Mouse (Mus musculus): ENCODE data around the gene Hoxa3. TPM values are rescaled to one million over a fixed set of nuclear protein-coding genes. Genes with fewer than 3 reads are reported as not detected.

Hoxa3 gene
- polyA plus RNA-seq, 1 experiment from 2014 or later, result 21.1 TPM

DNA sequence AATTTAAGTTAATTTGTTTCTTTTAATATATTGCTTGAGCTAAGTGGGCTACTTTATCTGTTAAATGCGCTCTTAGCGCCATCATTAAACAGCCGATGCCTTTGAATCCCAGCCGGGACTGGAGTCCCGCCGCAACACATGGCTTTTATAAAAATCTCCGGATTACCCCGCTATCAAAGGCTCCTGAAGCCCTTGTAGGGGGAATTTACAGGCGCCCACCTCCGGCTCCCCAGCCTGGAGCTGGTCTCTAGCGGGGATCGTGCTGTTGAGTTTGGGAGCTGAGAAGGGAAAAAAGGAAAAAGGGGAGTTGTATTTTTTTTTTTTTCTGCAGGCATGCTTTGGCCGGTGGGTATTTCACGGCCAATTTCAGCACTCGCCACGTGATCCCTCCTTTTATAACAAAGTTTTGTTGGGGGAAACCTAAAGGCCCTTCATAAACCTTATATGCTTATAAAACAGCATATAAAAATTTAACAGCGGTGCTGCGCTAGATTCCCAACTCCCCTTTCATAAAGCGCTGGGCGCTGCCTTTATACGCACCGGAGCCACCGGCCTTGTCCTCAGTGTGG lies 31.4 kb upstream of the Hoxa3 start:
- Histone ChIP-seq H3K9me3 (no peaks in the 10 kb centered on the region), H3K27ac (0 out of 2 replicates have a peak overlapping the region, but pooled peaks have one; percentile 46), H3K9ac (peak overlapping the region; percentile 64), H3K27me3 (replicated peaks) (peaks cover 88% of the 10 kb centered on the region), H3K4me2 (replicated peaks) (peak overlapping the region; percentile 58), H3K4me1 (peaks cover 9% of the 10 kb centered on the region; the same call in 1 of the 2 replicates), H3K36me3 (no peaks in the 10 kb centered on the region), H3K4me3 (peak overlapping the region; percentile 39)
- ATAC-seq (ENCODE audit: low FRiP score, low read depth), result no peak
- WGBS, result under 1% methylated on average over 23 of the region's 23 CpGs

DNA sequence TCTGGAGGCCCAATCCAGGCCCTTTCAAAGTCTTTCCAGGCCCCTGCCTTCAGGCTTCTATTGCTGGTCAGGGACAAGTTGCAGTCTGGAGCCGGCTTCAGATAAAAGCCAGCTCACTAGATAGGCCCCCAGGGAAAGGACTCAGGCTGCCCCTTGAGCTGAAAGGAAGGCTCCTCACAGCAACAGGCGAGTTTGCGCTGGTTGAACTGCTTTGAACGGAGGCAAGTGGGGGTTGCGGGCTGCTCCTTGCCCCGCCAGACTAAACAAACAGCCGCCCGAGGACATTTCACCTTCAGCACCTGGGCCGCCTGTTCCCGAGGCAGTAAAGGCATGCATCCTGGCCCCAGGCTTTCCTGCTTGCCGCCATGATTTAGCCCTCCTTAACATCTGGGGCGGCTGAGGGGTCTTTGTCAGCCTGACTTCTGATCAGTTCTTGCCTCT lies 30.6 kb upstream of the Hoxa3 start:
- peaks cover 83% of the 10 kb centered on the region for H3K27me3 ChIP-seq (replicated peaks)
- no peaks in the 10 kb centered on the region for H3K36me3 ChIP-seq
- WGBS, result under 1% methylated on average over 12 of the region's 12 CpGs
- peak overlapping the region; percentile 64 for H3K9ac ChIP-seq
- 0 out of 2 replicates have a peak overlapping the region, but pooled peaks have one; percentile 10 for H3K27ac ChIP-seq
- H3K9me3 ChIP-seq, result no peaks in the 10 kb centered on the region
- H3K4me3 ChIP-seq, result peak overlapping the region; percentile 39
- peaks cover 9% of the 10 kb centered on the region; the same call in 1 of the 2 replicates for H3K4me1 ChIP-seq
- no peak for ATAC-seq (ENCODE audit: low FRiP score, low read depth)
- peak overlapping the region; percentile 58 for H3K4me2 ChIP-seq (replicated peaks)

DNA sequence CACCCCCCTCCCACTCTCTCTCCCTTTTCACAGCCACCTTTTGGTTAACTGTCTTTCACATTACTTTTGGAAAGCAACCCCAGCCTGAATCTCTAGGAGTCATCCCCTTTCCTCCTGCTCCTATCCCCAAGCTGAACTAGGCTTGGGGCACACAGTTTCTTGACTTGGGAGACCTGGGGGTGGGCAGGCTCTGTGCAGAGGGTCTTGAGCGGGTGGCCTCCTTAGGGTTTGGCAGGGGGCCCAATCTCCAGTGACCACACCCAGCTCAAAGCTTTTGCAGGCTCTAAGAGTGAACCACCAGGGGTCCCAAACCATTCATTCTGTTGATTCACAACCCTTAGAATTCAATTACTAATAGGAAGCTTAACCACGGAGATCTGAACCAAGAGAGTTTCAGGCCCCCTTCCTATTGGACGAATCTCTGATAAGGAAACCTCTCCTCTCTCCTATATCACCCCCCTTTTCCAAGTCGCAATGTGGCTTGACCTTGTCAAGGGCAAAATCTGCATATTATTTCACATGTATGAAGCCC lies 29.7 kb upstream of the Hoxa3 start:
- peak overlapping the region; percentile 64 for H3K9ac ChIP-seq
- H3K27me3 ChIP-seq (replicated peaks), result peaks cover 75% of the 10 kb centered on the region
- peak overlapping the region; percentile 39; the same call in 1 of the 2 replicates for H3K4me3 ChIP-seq
- H3K27ac ChIP-seq, result no peak overlapping the region
- ATAC-seq (ENCODE audit: low FRiP score, low read depth), result no peak
- H3K4me1 ChIP-seq, result 0 out of 2 replicates have a peak, but pooled peaks cover 9% of the 10 kb centered on the region
- no peaks in the 10 kb centered on the region for H3K36me3 ChIP-seq
- H3K9me3 ChIP-seq, result no peaks in the 10 kb centered on the region
- peak overlapping the region; percentile 58 for H3K4me2 ChIP-seq (replicated peaks)
- 6% methylated on average over 4 of the region's 4 CpGs for WGBS

DNA sequence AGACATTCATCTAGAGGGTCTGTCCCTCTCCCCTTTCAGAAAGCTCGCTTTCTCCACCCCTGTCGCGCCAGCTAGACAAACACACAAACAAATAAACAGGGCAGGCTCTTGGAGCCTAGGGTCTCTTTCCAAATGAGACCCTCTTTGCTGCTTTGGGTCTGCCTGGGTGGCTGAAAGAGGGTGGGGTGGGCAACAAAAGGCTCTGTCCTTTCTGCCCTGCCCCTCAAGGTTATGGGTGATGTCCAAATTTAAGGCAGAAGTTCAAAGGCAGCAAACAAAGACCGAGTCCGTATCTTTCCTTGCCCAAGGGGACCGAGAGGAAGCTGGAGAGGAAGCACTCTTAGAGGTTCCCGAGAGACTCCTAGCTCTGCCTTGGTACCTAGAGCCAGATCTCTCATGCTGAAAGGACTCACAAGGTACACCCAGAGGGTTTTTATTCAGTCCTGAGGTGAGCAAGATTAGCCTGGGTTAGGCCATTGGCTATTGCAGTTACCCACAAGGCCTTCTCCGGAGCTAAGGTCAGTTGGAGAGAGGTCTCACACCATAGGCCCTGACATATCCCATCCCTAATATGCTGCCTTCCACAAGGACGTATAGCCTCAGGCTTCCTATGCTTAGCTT lies 28.0 kb upstream of the Hoxa3 start:
- Histone ChIP-seq H3K27ac (peak overlapping the region; percentile 29; the same call in 1 of the 2 replicates), H3K9me3 (no peaks in the 10 kb centered on the region), H3K4me3 (peak overlapping the region; percentile 46; the same call in 1 of the 2 replicates), H3K27me3 (replicated peaks) (peaks cover 79% of the 10 kb centered on the region), H3K36me3 (no peaks in the 10 kb centered on the region), H3K4me2 (replicated peaks) (peak overlapping the region; percentile 74), H3K4me1 (0 out of 2 replicates have a peak, but pooled peaks cover 14% of the 10 kb centered on the region), H3K9ac (peak overlapping the region; percentile 86)
- 3% methylated on average over 9 of the region's 9 CpGs for WGBS
- peak; percentile 14; the same call in 1 of the 2 replicates for ATAC-seq (ENCODE audit: low FRiP score, low read depth)

DNA sequence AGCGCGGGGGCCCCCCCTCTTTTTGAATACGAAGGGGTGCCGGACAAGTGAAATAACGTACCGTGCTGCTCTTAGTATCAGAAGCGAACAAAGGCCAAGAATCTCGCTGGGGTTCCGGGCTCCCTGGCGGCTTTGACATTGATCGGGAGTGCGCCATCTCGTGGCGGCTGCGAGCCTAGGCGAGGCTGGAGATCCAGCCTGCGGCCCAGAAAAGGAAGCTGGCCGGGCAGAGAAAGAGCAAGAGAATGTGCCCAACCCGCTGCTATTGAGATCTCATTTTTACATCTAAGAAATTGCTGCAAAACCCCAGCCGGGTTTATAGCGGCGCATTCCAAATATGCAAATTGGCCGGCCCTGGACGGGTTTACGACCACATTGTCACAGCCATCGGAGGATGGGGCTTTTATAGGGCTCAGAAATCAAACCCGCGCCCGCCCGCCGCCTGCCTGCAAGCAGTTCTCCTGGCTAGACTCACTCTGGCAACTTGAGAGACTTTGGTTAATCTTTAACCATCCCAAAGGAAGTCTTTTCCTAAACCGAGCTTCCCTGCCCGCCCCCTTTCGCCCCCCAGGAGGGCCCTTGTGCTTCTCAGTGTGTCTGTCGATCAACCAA lies 27.4 kb upstream of the Hoxa3 start, which contains the start of gene Hoxa10:
Gene Hoxa10 (minus strand): TSS at position 466 of the 612 bp plus-strand sequence.
- 1% methylated on average over 35 of the region's 35 CpGs for WGBS
- H3K27ac ChIP-seq, result peak within 1 kb of the TSS; percentile 79
- H3K9ac ChIP-seq, result peak within 1 kb of the TSS; percentile 86
- peak; percentile 67 for ATAC-seq (ENCODE audit: low FRiP score, low read depth)
- no peaks in the 10 kb centered on the region for H3K9me3 ChIP-seq
- H3K4me2 ChIP-seq (replicated peaks), result peak within 1 kb of the TSS; percentile 74
- 0 out of 2 replicates have a peak, but pooled peaks cover 15% of the 10 kb centered on the region for H3K4me1 ChIP-seq
- peak within 1 kb of the TSS; percentile 46 for H3K4me3 ChIP-seq
- peaks cover 77% of the 10 kb centered on the region for H3K27me3 ChIP-seq (replicated peaks)
- no peaks in the 10 kb centered on the region for H3K36me3 ChIP-seq

DNA sequence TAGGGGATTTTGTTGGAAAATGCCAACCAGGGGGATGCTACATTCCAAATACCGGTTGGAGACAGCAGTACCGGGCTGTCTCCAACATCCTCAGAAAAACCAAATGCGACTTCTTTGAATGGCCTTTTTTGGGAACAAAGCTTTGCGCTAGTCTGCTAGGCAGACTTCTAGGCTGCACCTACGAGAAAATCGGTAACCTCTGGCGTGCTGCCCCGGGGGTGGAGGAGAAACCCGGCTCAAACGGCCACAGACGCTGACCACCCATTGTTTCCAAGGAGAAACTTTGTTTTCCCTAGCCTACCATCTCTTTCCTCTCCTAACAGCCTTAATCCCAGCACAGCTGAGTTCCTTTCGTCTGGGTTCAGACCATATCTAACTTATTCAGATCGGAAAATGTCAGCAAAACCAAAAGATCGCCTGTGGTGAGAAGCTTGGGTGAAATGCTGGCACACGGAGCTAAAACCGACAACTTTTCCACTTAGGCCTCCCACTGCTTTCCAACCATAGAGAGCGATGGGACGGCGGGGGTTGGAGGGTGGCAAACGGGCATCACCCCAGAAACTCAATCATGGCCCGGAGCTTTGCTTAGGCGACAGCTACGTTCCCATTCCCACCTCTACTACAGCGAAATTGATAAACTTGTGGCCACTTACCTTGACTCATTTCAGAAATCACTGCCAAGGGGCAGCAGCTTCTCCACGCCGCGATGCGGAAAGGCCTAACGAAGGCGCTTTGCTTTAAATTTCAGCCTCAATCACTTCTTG lies 26.7 kb upstream of the Hoxa3 start:
- peak overlapping the region; percentile 86 for H3K9ac ChIP-seq
- H3K4me3 ChIP-seq, result peak overlapping the region; percentile 46
- H3K4me2 ChIP-seq (replicated peaks), result peak overlapping the region; percentile 74
- WGBS, result under 1% methylated on average over 30 of the region's 30 CpGs
- ATAC-seq (ENCODE audit: low FRiP score, low read depth), result no peak
- H3K9me3 ChIP-seq, result no peaks in the 10 kb centered on the region
- H3K27me3 ChIP-seq (replicated peaks), result peaks cover 77% of the 10 kb centered on the region
- H3K4me1 ChIP-seq, result 0 out of 2 replicates have a peak, but pooled peaks cover 15% of the 10 kb centered on the region
- no peaks in the 10 kb centered on the region for H3K36me3 ChIP-seq
- H3K27ac ChIP-seq, result peak overlapping the region; percentile 79

DNA sequence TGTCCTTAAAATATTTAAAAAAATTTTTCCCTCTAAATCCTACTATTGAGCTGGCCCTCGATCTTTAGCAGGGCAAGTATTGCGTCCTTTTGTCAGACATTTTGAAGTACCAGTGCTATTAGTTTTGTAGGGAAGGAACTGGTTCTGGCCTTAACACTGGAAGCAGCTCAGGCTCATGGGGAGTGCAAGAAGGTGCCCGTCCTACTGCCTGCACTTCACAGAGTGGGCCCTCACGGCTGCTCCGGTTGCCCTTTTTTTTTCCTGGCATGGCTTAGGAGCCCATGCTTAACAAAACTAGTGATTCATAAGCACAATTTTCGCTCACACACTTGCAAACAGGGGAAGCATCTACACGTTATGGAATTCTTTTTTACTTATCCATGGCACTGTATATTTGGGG lies 25.8 kb upstream of the Hoxa3 start:
- H3K9me3 ChIP-seq, result no peaks in the 10 kb centered on the region
- H3K36me3 ChIP-seq, result no peaks in the 10 kb centered on the region
- whole genome bisulfite sequencing, result under 1% methylated on average over 7 of the region's 7 CpGs
- 0 out of 2 replicates have a peak, but pooled peaks cover 15% of the 10 kb centered on the region for H3K4me1 ChIP-seq
- H3K27me3 ChIP-seq (replicated peaks), result peaks cover 77% of the 10 kb centered on the region
- H3K4me3 ChIP-seq, result peak overlapping the region; percentile 78
- ATAC-seq (ENCODE audit: low FRiP score, low read depth), result no peak
- no peak overlapping the region for H3K27ac ChIP-seq
- peak overlapping the region; percentile 74 for H3K4me2 ChIP-seq (replicated peaks)
- H3K9ac ChIP-seq, result peak overlapping the region; percentile 98

DNA sequence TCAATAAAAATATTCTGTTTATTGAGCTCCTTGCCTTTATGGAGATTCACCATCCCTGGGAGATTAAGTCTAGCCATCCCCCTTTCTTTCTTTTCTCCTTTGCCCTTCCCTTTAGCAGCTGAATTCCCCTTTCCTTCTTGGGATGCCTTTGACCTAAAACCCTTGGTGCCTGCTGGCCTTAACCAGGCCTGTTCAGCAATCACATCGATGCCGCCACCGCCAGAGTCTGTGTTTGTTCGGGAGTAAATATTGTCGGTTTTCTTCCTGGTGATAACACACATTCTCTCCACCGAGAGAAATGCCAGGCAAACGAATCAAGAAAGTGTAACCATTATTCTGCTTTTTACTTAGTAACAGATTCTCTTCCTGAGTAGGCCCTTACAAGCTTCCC lies 25.0 kb upstream of the Hoxa3 start:
- H3K9me3 ChIP-seq, result no peaks in the 10 kb centered on the region
- ATAC-seq (ENCODE audit: low FRiP score, low read depth), result no peak
- H3K9ac ChIP-seq, result peak overlapping the region; percentile 98
- 3% methylated on average over 7 of the region's 7 CpGs for WGBS
- no peak overlapping the region for H3K27ac ChIP-seq
- H3K27me3 ChIP-seq (replicated peaks), result peaks cover 76% of the 10 kb centered on the region
- H3K36me3 ChIP-seq, result no peaks in the 10 kb centered on the region
- H3K4me2 ChIP-seq (replicated peaks), result peak overlapping the region; percentile 74
- peak overlapping the region; percentile 78 for H3K4me3 ChIP-seq
- 0 out of 2 replicates have a peak, but pooled peaks cover 15% of the 10 kb centered on the region for H3K4me1 ChIP-seq

DNA sequence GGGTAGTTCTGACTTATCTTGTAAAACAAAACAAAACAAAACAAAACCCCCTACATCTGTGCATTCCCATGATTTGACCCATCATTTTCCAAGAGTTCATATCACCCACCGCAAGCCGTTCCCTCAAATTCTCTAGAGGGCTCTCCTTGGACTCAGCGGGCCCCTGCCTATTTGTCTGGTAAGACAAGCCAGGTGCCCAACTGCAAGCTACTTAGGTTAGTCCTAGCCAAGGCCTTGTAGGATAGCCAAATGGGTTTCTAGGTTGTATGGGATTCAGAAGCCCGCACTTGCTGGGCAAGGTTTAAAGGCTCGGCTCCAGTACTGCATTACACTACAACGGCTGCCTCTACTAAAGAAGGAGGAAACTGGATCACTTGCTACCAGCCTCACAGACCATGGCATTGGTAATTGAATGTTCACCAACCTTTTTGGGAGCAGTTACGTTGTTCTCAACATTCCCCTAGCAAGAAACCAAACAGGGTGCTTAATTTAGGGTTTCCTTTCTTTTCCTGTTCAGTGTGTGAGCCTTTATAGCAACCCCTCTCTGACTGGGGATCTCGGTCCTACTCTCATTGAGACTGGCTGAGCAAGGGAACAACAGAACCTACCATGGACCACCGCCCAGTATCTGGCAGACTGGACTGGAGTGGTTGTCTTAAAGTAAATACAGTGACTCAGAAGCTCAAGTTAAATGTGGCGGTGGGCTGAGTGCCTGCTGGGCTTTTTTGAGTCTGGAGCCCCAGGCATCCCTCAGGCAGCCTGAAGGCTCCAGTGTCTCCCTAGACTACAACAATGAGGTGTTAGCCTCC lies 24.4 kb upstream of the Hoxa3 start:
- peak overlapping the region; percentile 74 for H3K4me2 ChIP-seq (replicated peaks)

DNA sequence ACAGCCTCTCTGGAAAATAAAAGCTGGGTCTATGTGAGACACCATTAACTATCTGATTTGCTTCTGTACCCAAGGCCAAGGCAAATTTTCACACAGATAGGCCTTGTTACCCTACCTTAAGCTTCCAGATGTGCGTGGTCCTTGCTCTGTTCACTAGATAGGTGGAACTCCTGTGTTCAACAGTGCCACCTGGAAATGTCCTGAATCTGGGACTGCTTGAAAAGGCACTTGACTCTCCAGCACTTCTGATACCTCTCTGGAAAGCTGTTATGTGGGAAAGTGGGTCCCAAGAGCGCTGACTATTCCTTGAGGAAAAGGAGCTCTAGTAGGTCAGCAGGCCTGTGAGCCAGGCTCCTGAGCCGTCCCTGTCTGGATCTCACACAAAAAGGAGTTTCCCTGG lies 23.7 kb upstream of the Hoxa3 start:
- H3K9ac ChIP-seq, result peak overlapping the region; percentile 98
- 0 out of 2 replicates have a peak overlapping the region, but pooled peaks have one; percentile 17 for H3K27ac ChIP-seq
- H3K9me3 ChIP-seq, result no peaks in the 10 kb centered on the region
- no peaks in the 10 kb centered on the region for H3K36me3 ChIP-seq
- no peak for ATAC-seq (ENCODE audit: low FRiP score, low read depth)
- peaks cover 71% of the 10 kb centered on the region for H3K27me3 ChIP-seq (replicated peaks)
- peak overlapping the region; percentile 74 for H3K4me2 ChIP-seq (replicated peaks)
- 10% methylated on average over 3 of the region's 3 CpGs for WGBS
- 0 out of 2 replicates have a peak, but pooled peaks cover 15% of the 10 kb centered on the region for H3K4me1 ChIP-seq
- H3K4me3 ChIP-seq, result peak overlapping the region; percentile 78

More for the DNA sequence above, 24.4 kb upstream of the Hoxa3 start:
- H3K4me3 ChIP-seq, result peak overlapping the region; percentile 78
- WGBS, result 4% methylated on average over 10 of the region's 10 CpGs
- no peaks in the 10 kb centered on the region for H3K36me3 ChIP-seq
- peaks cover 76% of the 10 kb centered on the region for H3K27me3 ChIP-seq (replicated peaks)
- 0 out of 2 replicates have a peak, but pooled peaks cover 15% of the 10 kb centered on the region for H3K4me1 ChIP-seq
- no peaks in the 10 kb centered on the region for H3K9me3 ChIP-seq
- ATAC-seq (ENCODE audit: low FRiP score, low read depth), result no peak
- H3K27ac ChIP-seq, result peak overlapping the region; percentile 17; the same call in 1 of the 2 replicates
- H3K9ac ChIP-seq, result peak overlapping the region; percentile 98
